Mouse (Mus musculus) large intestine, adult 2 months (tissue): Measurements from ENCODE around the gene Ctf1. TPM values are rescaled to one million over a fixed set of nuclear protein-coding genes. Genes with fewer than 3 reads are reported as not detected.

Experiments used
- DNase-seq: peaks from one replicate; pipeline ENCODE4 v3.0.0-alpha.2; 2012; ENCODE audit warnings: low read depth, low spot score
- WGBS: fragments of 180-500 bp; shearing (Covaris S2); methylation state at CpG from one replicate; pipeline ENCODE4 v1.1.7; 2018; 5-methylcytosine and 5-hydroxymethylcytosine counted together
- polyA plus RNA-seq: library from polyadenylated mRNA; depleted of rRNA; stranded (reverse); fragments of >200 nt; gene quantifications from 2 replicates; pipeline ENCODE4 v1.2.3, GENCODE M21; 2012; rRNA removed

Gene Ctf1
- polyA plus RNA-seq, 1 experiment = 3.4 TPM

- WGBS = 11% methylated on average over 7 of the region's 7 CpGs
- DNase-seq = no peak
Observed at GRCm38 (mm10) chr7:127761026-127761425, 48.5 kb downstream of the Ctf1 start.

GRCm38 (mm10) chr7:127763642-127764041 is 51.1 kb downstream of the Ctf1 start:
- no peak for DNase-seq
- WGBS = 85% methylated on average over 4 of the region's 4 CpGs

- 69% methylated on average over 2 of the region's 2 CpGs for WGBS
- DNase-seq = no peak
Observed at GRCm38 (mm10) chr7:127765756-127766155, 53.2 kb downstream of the Ctf1 start.

- WGBS = 73% methylated on average over 17 of the region's 17 CpGs
- no peak for DNase-seq
Observed at GRCm38 (mm10) chr7:127766851-127767609, 54.5 kb downstream of the Ctf1 start.

Other genes with a start within 250 kb of the Ctf1 start
- gene Fbrs, start 233.5 kb upstream of the Ctf1 start, polyA plus RNA-seq = 21.0 and 26.6 TPM in 2 replicates
- gene Srcap, start 200.8 kb upstream of the Ctf1 start, polyA plus RNA-seq = 6.7 and 14.4 TPM in 2 replicates
- 12.6 and 14.7 TPM in 2 replicates for gene Gm42715, start 193.2 kb upstream of the Ctf1 start, polyA plus RNA-seq
- gene Tmem265, start 151.3 kb upstream of the Ctf1 start, polyA plus RNA-seq = 2.7 and 3.5 TPM in 2 replicates
- 47.2 and 62.7 TPM in 2 replicates for gene Phkg2, start 139.4 kb upstream of the Ctf1 start, polyA plus RNA-seq
- 1.3 and 1.4 TPM in 2 replicates for gene Ccdc189, start 124.1 kb upstream of the Ctf1 start, polyA plus RNA-seq
- gene Rnf40, start 124.0 kb upstream of the Ctf1 start, polyA plus RNA-seq = 23.7 and 30.9 TPM in 2 replicates
- gene Zfp629, start 96.9 kb upstream of the Ctf1 start, polyA plus RNA-seq = 5.3 and 7.6 TPM in 2 replicates
- gene Bcl7c, start 3.8 kb upstream of the Ctf1 start, polyA plus RNA-seq = 17.5 and 21.2 TPM in 2 replicates
- not detected in 2 replicates for gene Ctf2, start 19.4 kb downstream of the Ctf1 start, polyA plus RNA-seq
- 28.6 and 34.4 TPM in 2 replicates for gene Fbxl19, start 31.8 kb downstream of the Ctf1 start, polyA plus RNA-seq
- 15.7 and 20.5 TPM in 2 replicates for gene Orai3, start 57.1 kb downstream of the Ctf1 start, polyA plus RNA-seq
- gene Setd1a, start 63.9 kb downstream of the Ctf1 start, polyA plus RNA-seq = 6.7 and 6.8 TPM in 2 replicates
- not detected in 2 replicates for gene Gm49388, start 72.9 kb downstream of the Ctf1 start, polyA plus RNA-seq
- gene Hsd3b7, start 87.9 kb downstream of the Ctf1 start, polyA plus RNA-seq = 55.9 and 69.1 TPM in 2 replicates
- gene Stx4a, start 111.6 kb downstream of the Ctf1 start, polyA plus RNA-seq = 64.0 and 81.2 TPM in 2 replicates
- 1.7 and 3.1 TPM in 2 replicates for gene Stx1b, start 111.8 kb downstream of the Ctf1 start, polyA plus RNA-seq
- gene Zfp646, start 163.5 kb downstream of the Ctf1 start, polyA plus RNA-seq = 12.8 and 19.5 TPM in 2 replicates
- gene Zfp668, start 164.1 kb downstream of the Ctf1 start, polyA plus RNA-seq = 5.4 and 5.9 TPM in 2 replicates
- gene Prss53, start 178.2 kb downstream of the Ctf1 start, polyA plus RNA-seq = 0.80 and 1.1 TPM in 2 replicates
- not detected in 2 replicates for gene Gm21974, start 182.7 kb downstream of the Ctf1 start, polyA plus RNA-seq
- 69.3 and 83.9 TPM in 2 replicates for gene Vkorc1, start 182.9 kb downstream of the Ctf1 start, polyA plus RNA-seq
- 82.2 and 87.5 TPM in 2 replicates for gene Bckdk, start 191.3 kb downstream of the Ctf1 start, polyA plus RNA-seq
- gene Kat8, start 199.8 kb downstream of the Ctf1 start, polyA plus RNA-seq = 14.2 and 14.8 TPM in 2 replicates
- gene Prss8, start 217.4 kb downstream of the Ctf1 start, polyA plus RNA-seq = 33.4 and 34.9 TPM in 2 replicates
- gene Prss36, start 234.0 kb downstream of the Ctf1 start, polyA plus RNA-seq = 3.2 and 4.4 TPM in 2 replicates